7 mouse cellular contexts compared by ENCODE assay signal in genomic region chr16:25016261-25016836, GRCm38 (mm10).
DNase-seq lines count a peak whose midpoint lies in the region; ATAC-seq lines count a peak whose summit lies in the region.

No protein-coding gene starts in this region.

- intact Hi-C loops in left cerebral cortex, postnatal 14 days (cut with DNase I) = no loop called here

- ATAC-seq in cerebellum, adult (ENCODE audit: insufficient number of reproducible peaks, low FRiP score, low TSS enrichment) = peak; percentile 52; the same call in 1 of the 2 replicates

- DNase-seq in R1 (ENCODE audit: low read depth, low spot score) = peak; percentile 32
- DNase-seq in frontal cortex, postnatal 36 days (ENCODE audit: low spot score in 2 of 2) = peak; percentile 70 to 89
- DNase-seq in left cerebral cortex, postnatal 14 days (ENCODE audit: low spot score in 2 of 2) = peak; percentile 82 to 92
- no peak for DNase-seq in natural killer cell, adult 2 months (ENCODE audit: low spot score in 2 of 2)
- no peak for DNase-seq in thymus, postnatal 14 days
- DNase-seq in lung, postnatal 25 days (ENCODE audit: low spot score) = no peak

Comparison
In these comparisons a context has a peak if more than half of its experiments do, and no peak if none do; other contexts are left out.
1. DNase-seq: peak in R1 (single experiment), frontal cortex, postnatal 36 days (2 of 2) and left cerebral cortex, postnatal 14 days (2 of 2); none in natural killer cell, adult 2 months (0 of 2), thymus, postnatal 14 days (single experiment) and lung, postnatal 25 days (single experiment).